Mouse (Mus musculus) forebrain, embryonic 16.5 days (tissue): ENCODE data around the gene Lypd6. TPM values are rescaled to one million over a fixed set of nuclear protein-coding genes. Genes with fewer than 3 reads are reported as not detected.
A peak's percentile ranks its signal among the peaks of the same experiment; 100 is the strongest.

Experiments used
- ATAC-seq: fragments of 200-750 bp; cut with Nextera tagmentation; 2 replicates; pipeline ENCODE4 v1.8.0; 2017; ENCODE audit warnings: mild to moderate bottlenecking, moderate library complexity
- H3K27ac ChIP-seq: fragments of 300-500 bp; sonication (generic); 2 replicates; pipeline ENCODE4 v1.5.1; 2014; ENCODE audit warnings: low read length, control low read depth
- H3K27me3 ChIP-seq: fragments of 300-500 bp; sonication (generic); replicated peaks from 2 replicates; pipeline ENCODE4 v1.6.1; 2014; ENCODE audit warnings: low read length; ENCODE audit not compliant: control insufficient read depth, insufficient read depth
- H3K36me3 ChIP-seq: fragments of 300-500 bp; sonication (generic); 2 replicates; pipeline ENCODE4 v1.6.1; 2014; ENCODE audit not compliant: control insufficient read depth, insufficient read depth
- H3K4me1 ChIP-seq: fragments of 300-500 bp; sonication (generic); replicated peaks from 2 replicates; pipeline ENCODE4 v1.6.1; 2014; ENCODE audit warnings: low read length; ENCODE audit not compliant: control insufficient read depth, insufficient read depth
- H3K4me2 ChIP-seq: fragments of 300-500 bp; sonication (generic); 2 replicates; pipeline ENCODE4 v1.6.1; 2014; ENCODE audit warnings: mild to moderate bottlenecking, low read length, control low read depth
- H3K4me3 ChIP-seq: fragments of 300-500 bp; sonication (generic); replicated peaks from 2 replicates; pipeline ENCODE4 v1.5.1; 2014; ENCODE audit warnings: mild to moderate bottlenecking, low read length, control low read depth
- H3K9ac ChIP-seq: fragments of 300-500 bp; sonication (generic); replicated peaks from 2 replicates; pipeline ENCODE4 v1.6.1; 2014; ENCODE audit warnings: low read depth, low read length, control low read depth
- H3K9me3 ChIP-seq: fragments of 300-500 bp; sonication (generic); 2 replicates; pipeline ENCODE4 v1.6.1; 2016; ENCODE audit warnings: low read length; ENCODE audit not compliant: control insufficient read depth
- WGBS: fragments of 180-500 bp; shearing (Covaris S2); extraction: QIAGEN DNeasy Blood & Tissue Kit; methylation state at CpG from one replicate; pipeline ENCODE4 v1.1.7; 2014; 5-methylcytosine and 5-hydroxymethylcytosine counted together
- polyA plus RNA-seq: library from polyadenylated mRNA; unstranded; fragments of >200 nt; fragmentation: Nextera tagmentation; extraction: Ambion mirVana; gene quantifications from 2 replicates; pipeline ENCODE4 v1.2.1, GENCODE M21; 2015

Gene Lypd6
- polyA plus RNA-seq, 1 experiment from 2014 or later, result 14.3 TPM

DNA sequence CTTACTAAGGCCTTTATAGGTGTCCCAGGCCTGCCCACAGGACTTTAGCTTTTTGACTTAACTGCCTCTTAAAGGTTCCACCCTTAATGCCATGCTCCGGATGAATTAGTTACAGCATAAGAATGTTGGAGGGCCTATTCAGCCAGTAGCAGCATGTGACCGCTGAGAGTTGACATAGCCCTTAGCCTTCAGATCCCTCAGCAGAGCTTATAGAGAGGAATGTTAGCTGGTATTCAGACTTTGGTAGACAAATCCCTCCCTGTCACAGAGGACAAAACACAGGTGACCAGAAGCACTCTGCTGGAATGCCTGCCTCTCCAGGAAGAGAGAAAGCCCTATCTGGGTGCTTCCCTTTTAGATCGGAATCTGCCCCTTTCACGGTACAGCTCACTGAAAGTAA lies 109.5 kb downstream of the Lypd6 start:
- Histone ChIP-seq H3K9ac (no peak overlapping the region), H3K27me3 (no peaks in the 10 kb centered on the region), H3K4me1 (peaks cover 3% of the 10 kb centered on the region; the same call in 1 of the 2 replicates), H3K4me2 (no peak overlapping the region), H3K9me3 (no peaks in the 10 kb centered on the region), H3K4me3 (no peak overlapping the region), H3K36me3 (no peaks in the 10 kb centered on the region), H3K27ac (no peak overlapping the region)
- ATAC-seq, result no peak
- 71% methylated on average over 4 of the region's 4 CpGs for WGBS

DNA sequence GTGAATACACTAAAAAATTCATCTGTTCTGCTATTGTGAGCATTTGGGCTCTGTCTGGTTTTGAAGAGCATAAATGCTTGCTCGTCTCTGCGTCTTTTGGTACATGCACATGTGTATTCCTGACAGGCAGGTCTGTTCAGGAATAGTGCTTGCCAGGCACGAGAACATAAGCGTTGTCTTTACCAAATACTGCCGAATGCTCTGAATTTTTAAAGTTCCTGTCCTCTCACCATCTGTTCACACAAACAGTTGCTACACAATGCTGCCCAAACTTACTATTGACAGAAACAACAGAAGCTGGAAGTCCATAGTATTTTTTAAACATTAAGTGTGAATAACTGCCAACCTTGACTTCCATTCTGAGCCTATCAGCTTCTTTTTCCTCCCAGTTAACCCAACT lies 112.9 kb downstream of the Lypd6 start:
- Histone ChIP-seq H3K36me3 (no peaks in the 10 kb centered on the region), H3K27ac (peak overlapping the region; percentile 56), H3K4me1 (peaks cover 3% of the 10 kb centered on the region; the same call in 1 of the 2 replicates), H3K4me2 (no peak overlapping the region), H3K9me3 (no peaks in the 10 kb centered on the region), H3K27me3 (no peaks in the 10 kb centered on the region), H3K9ac (no peak overlapping the region), H3K4me3 (no peak overlapping the region)
- peak; percentile 86 for ATAC-seq
- WGBS, result 43% methylated on average over 5 of the region's 5 CpGs

DNA sequence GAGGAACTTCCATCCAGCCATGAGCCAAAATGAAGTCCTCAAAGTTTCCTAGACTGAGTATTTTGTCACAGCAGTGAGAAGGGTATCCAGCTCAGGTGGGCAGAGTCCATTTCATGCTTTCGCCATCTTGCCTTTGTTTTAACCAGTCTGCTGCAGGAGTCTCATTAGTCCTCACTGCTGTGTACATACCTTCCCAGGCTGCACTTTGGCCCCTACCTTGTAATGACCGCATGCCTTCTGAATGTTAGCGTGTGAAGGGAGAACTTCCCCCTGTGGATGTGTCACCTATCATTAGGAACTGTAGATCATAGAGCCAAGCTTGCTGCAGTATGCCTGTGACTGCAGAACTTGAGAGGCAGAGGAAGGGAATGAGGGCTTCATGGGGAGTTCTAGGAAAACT lies 114.2 kb downstream of the Lypd6 start:
- Histone ChIP-seq H3K4me1 (peaks cover 6% of the 10 kb centered on the region), H3K9ac (no peak overlapping the region), H3K4me3 (no peak overlapping the region), H3K27ac (no peak overlapping the region), H3K4me2 (no peak overlapping the region), H3K9me3 (no peaks in the 10 kb centered on the region), H3K27me3 (no peaks in the 10 kb centered on the region), H3K36me3 (no peaks in the 10 kb centered on the region)
- ATAC-seq, result no peak
- 96% methylated on average over 3 of the region's 3 CpGs for WGBS

DNA sequence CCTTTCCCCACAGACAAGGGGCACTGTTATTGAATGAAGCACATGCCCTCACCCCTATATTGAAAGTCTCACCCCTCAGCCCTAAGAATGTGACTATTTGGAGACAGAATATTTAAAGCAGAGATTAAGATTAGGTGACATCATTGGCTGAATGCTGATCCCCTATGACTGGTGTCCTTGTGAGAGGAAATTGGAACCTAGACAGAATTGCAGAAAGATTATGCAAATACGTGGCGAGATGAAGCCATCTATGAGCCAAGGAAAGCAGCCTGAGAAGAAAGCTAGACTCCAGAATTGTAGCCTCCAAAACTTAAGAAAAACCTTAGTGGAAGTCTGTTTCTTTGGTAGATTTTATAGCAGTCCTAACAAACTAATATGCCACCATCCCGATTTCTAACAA lies 115.1 kb downstream of the Lypd6 start:
- Histone ChIP-seq H3K27ac (no peak overlapping the region), H3K4me3 (no peak overlapping the region), H3K36me3 (no peaks in the 10 kb centered on the region), H3K4me1 (peaks cover 6% of the 10 kb centered on the region), H3K27me3 (no peaks in the 10 kb centered on the region), H3K4me2 (no peak overlapping the region), H3K9ac (no peak overlapping the region), H3K9me3 (no peaks in the 10 kb centered on the region)
- no peak for ATAC-seq
- WGBS, result 65% methylated on average over 3 of the region's 3 CpGs

DNA sequence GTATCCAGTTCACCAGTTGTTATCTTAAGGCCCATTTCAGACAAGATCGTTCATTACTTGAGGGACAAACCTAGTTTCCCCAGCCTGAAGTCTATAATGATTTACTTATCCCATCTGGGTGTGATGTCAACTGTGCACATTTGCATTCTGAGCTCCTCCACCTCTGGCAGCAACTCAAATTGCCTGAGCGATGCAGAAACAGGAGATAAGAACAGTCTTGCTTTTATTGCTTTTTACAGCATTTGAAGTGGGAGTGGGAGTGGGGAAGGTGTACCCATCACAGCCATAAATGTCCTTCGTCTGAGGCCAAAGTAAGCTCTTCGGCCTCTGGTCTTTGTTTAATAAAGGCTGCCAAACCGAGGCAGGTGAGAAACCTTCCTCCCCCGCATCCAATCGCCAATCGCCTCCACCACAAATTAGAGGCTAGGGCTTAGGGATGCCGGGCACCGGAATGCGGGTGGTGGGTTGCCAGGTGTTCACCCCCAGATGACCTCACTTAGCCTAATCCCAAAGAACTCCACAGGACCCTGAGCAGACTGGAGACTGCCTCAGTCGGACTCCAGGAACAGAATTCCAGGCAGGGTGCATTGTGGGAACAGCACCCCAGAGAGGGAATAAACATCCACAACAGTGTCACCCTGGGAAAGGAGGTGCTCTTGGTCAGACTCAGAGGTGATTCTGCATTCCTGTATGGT lies 120.6 kb downstream of the Lypd6 start:
- Histone ChIP-seq H3K4me3 (no peak overlapping the region), H3K9me3 (no peaks in the 10 kb centered on the region), H3K9ac (no peak overlapping the region), H3K27ac (no peak overlapping the region), H3K4me1 (peaks cover 8% of the 10 kb centered on the region), H3K27me3 (no peaks in the 10 kb centered on the region), H3K36me3 (no peaks in the 10 kb centered on the region), H3K4me2 (no peak overlapping the region)
- WGBS, result 34% methylated on average over 12 of the region's 12 CpGs
- no peak for ATAC-seq

DNA sequence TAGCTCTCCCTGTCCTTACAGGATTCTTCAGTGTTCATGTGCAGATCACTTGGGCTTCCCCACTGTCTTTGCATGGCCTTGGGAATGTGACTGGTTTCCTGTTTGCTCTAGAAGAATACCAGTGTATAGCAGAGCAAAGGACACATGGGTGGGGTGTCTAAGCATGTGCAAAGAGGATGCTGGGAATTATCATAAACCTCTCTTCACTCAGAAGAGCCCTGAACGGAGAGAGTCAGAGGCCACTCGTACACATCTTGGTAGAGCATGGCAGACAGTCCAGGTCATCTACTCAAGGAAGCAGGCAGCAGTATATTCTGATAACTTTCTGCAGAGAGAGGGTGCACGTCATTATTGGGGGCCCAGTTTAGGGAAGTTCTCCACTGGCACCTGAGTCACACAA lies 122.6 kb downstream of the Lypd6 start:
- ATAC-seq, result no peak
- H3K4me1 ChIP-seq, result peaks cover 8% of the 10 kb centered on the region
- no peaks in the 10 kb centered on the region for H3K27me3 ChIP-seq
- H3K9ac ChIP-seq, result no peak overlapping the region
- H3K4me3 ChIP-seq, result no peak overlapping the region
- H3K36me3 ChIP-seq, result no peaks in the 10 kb centered on the region
- H3K4me2 ChIP-seq, result no peak overlapping the region
- WGBS, result 91% methylated on average over 3 of the region's 3 CpGs
- no peaks in the 10 kb centered on the region for H3K9me3 ChIP-seq
- no peak overlapping the region for H3K27ac ChIP-seq

DNA sequence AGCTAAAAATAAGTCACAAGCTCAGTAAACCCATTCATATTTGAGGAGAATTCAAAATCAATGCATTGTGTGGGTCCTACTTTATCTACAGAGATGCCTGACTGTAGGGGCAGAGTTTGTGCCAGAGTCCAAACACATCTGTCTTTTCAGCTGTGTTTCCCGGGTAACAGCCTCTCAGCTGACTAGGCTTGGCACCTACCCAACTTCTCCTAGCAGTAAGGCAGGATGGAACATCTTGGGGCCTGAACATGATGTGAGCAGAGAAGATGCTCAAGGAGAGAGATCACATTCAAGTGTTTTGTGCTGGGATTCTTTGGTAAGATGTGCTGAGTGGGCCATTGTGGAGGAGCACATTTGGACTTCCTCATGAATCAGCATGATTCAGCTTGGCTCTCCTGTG lies 130.5 kb downstream of the Lypd6 start:
- Histone ChIP-seq H3K27me3 (no peaks in the 10 kb centered on the region), H3K4me2 (no peak overlapping the region), H3K36me3 (no peaks in the 10 kb centered on the region), H3K4me1 (0 out of 2 replicates have a peak, but pooled peaks cover 4% of the 10 kb centered on the region), H3K9ac (no peak overlapping the region), H3K9me3 (no peaks in the 10 kb centered on the region), H3K27ac (no peak overlapping the region), H3K4me3 (no peak overlapping the region)
- peak; percentile 62 for ATAC-seq
- 50% methylated on average over 1 of the region's 1 CpGs for WGBS

DNA sequence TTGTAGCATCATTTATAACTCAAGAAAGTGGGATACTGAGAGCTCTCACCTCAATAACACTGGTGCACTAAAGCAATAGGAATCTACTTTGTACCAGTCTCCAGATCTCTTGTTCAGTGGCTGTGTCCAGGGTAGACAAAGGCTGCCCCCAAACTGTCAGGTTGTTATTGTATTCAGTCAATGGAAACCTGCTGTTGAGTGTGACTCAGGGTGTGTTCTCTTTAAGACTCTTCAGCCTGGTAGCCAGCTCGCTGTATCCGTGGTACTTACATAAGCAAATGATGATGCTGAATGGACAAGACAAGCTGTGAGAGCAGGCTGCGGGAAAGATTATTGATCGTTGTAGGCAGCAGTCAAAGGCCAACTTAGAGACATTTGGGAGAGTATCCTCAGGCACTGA lies 131.6 kb downstream of the Lypd6 start:
- 0 out of 2 replicates have a peak, but pooled peaks cover 4% of the 10 kb centered on the region for H3K4me1 ChIP-seq
- H3K27me3 ChIP-seq, result no peaks in the 10 kb centered on the region
- 76% methylated on average over 4 of the region's 4 CpGs for WGBS
- no peaks in the 10 kb centered on the region for H3K36me3 ChIP-seq
- H3K27ac ChIP-seq, result no peak overlapping the region
- ATAC-seq, result no peak
- H3K4me3 ChIP-seq, result no peak overlapping the region
- no peak overlapping the region for H3K9ac ChIP-seq
- H3K4me2 ChIP-seq, result no peak overlapping the region
- no peaks in the 10 kb centered on the region for H3K9me3 ChIP-seq

DNA sequence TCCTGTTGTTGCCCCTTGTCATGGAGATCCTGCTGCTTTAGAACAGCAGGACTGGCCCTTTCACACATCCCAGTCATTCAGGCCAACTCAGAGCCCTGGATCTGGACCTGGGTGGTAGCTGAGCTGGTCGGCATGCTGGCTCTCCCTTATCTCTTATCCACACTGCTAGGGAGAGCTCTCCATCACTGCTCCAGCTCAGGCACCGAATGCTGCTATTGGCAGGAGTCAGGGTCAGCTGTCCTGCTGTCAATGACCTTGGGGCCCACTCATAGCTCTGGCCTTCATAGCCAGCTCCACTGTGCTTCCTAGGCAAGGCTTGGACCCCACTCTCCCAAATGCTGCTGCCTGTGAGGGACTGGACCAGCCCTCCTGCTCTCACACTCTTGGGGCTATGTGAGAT lies 134.3 kb downstream of the Lypd6 start:
- Histone ChIP-seq H3K4me3 (no peak overlapping the region), H3K4me2 (no peak overlapping the region), H3K4me1 (0 out of 2 replicates have a peak, but pooled peaks cover 4% of the 10 kb centered on the region), H3K36me3 (no peaks in the 10 kb centered on the region), H3K9ac (no peak overlapping the region), H3K27me3 (no peaks in the 10 kb centered on the region), H3K27ac (no peak overlapping the region), H3K9me3 (no peaks in the 10 kb centered on the region)
- ATAC-seq, result no peak
- 70% methylated on average over 2 of the region's 2 CpGs for WGBS

DNA sequence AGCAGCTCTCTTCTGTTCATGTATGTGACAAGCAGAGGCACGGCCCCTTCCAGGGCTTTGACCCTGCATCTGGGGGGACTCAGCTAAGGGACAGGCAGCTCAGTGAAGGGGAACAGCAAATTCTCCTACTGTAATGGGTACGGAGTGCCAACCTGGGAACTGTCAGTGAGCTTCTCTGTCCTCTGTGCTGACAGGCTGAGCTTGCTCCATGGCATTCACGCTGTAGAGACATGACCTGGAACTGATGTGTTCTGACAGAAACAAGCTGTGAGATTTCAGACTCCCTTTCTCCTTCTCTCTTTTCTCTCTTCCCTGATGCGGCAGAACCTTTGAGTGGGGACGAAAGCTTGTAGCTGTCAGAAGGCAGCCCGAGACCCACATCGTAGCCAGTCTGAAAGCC lies 154.3 kb downstream of the Lypd6 start:
- H3K9me3 ChIP-seq, result no peaks in the 10 kb centered on the region
- no peaks in the 10 kb centered on the region for H3K36me3 ChIP-seq
- H3K4me2 ChIP-seq, result no peak overlapping the region
- H3K4me1 ChIP-seq, result no peaks in the 10 kb centered on the region
- no peak overlapping the region for H3K9ac ChIP-seq
- H3K4me3 ChIP-seq, result no peak overlapping the region
- H3K27ac ChIP-seq, result no peak overlapping the region
- 83% methylated on average over 7 of the region's 7 CpGs for WGBS
- H3K27me3 ChIP-seq, result no peaks in the 10 kb centered on the region
- ATAC-seq, result no peak
